Mouse (Mus musculus): ENCODE data around the gene Ran.

The Ran gene

DNA sequence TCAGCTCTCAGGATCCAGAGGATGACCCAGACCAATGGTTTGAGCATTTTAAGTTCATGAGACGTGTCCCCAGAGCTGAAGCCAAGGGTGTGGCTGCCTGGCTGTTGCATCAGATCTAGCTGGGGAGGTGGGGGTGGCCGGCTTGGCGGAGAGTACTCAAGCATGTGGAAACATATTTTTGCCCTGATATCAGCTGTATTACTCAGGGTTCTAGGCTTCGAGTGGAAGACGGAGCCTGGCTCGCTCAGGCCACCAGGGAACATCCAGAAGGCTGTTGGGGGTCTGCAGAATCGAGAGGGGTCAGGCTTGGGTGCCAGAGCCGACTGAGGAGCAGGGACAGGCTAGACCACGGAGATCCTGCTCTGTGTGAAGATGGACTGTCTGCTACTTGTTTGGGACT is 46.1 kb downstream of the Ran start:
- no peak for DNase-seq

DNA sequence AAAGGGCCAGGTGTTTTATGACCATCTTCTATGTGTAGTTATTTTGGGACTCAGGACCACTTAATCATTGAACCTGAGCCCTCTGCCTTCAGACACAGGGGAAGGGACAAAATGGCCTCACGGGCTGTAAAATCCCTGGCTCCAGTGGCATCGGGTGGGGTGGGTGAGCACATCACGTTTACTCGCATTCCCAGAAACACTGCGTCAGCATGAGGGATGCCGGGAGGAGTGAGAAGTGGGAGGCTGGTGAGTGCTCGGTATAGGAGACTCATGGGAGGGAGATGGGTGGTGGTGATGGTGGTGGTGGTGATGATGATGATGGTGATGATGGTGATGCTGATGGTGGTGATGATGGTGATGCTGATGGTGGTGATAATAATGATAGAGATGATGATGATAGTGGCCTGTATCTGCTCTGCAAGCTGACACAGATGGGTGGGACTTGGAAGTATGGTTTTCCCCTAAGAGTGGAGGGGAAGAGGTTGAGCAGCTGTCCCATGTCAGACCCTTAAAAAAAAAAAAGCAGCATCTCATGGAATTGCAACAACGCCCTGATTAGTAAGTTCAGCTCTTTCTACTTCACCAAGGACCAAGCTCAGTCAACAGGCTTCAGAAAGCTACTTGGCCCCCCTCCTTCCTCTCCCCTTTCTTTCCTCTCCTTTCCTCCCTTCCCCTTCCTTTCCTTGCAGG is 46.8 kb downstream of the Ran start:
- no peak for DNase-seq

DNA sequence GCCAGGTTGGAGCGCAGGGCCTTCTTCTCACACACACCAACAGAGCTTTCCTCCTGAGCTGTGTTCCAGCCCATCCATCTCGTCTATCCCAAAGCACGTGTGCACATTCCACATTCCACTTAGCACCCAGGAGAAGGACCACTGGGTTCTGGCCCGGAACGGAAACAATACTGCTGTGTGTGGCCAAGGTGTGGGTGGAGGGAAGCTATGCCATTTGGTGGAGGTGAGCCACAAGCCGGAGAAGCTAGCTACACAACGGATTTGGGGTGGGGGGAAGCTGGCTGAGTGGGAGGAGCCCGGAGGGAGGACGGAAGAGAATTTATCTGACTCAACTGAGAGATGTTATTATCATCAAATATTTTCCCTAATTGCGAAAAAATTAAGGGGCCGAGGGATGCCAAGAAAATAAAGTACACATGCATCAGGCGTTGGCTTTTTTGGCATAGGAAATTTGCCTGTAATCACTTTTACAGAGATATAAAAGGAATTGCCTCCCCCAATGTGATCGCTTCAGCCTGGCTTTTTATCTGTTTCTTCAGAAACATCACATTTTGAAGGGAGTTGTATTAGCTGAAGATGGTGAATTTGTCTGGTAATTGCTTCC is 47.5 kb downstream of the Ran start:
- DNase-seq = no peak

DNA sequence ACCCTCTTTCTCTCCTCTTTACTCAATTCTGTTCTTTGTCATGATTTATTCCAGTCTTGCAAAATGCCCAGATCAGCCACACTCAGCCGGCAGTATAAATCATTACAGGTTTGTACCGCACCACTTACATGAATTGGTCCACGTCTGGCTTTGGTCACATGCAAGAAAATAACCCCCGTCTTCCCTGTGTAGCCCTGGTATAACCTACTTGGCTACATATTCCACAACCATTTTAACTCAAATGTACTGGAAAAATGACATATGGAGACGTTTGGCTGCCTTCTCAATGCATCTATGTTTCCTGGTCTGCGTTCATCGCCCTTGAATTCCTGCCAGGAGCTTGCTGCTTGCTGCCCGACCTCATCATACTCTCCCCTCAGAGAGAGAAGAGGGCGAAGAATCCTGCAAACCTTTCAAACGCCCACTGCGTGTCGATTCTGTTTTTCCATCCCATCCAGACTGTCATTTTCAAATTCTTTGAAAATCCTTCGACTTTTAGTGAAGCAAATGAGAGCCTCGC is 52.0 kb downstream of the Ran start:
- DNase-seq = peak; percentile 40 to 46

DNA sequence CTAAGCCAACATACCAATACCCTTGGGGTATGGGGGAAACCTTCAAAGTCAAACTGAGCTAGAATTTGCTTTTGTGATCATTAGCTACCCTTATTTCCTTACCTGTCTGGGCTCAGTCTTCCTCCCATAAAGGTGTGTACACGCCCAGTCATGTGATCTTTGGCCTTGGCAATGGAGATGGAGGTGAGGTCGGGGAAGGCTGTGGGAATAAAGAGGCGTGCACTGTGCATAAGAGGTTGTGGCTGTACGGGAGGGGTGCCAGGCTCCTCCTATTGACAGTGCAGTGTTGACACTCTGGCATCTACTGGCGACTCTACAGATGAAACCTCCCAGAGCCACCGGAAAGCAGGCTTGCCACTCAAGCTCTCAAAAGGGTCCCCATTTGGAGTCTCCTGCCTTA is 53.5 kb downstream of the Ran start:
- DNase-seq = no peak
